Mouse (Mus musculus) left cerebral cortex, postnatal 36 days (tissue): ENCODE measurements around the gene Urah. TPM values are rescaled to one million over a fixed set of nuclear protein-coding genes. Genes with fewer than 3 reads are reported as not detected.

ENCODE experiments used
- DNase-seq, 2 experiments: peaks; one replicate each; pipeline ENCODE4 v3.0.0; 2021 to 2022; ENCODE audit warnings: low spot score in 2 of 2, mixed read lengths in 1 of 2
- intact Hi-C: fragments of 180-260 bp; cut with DNase I; formaldehyde crosslinking; loops from one replicate; pipeline ENCODE4 v1.15.1; 2025
- total RNA-seq, 2 experiments: library from RNA; stranded (reverse); gene quantifications; 2 replicates each; pipeline ENCODE4 v1.2.3; 2021

Gene Urah
- total RNA-seq, 2 experiments from 2014 or later: 2.1 to 8.4 TPM

DNA sequence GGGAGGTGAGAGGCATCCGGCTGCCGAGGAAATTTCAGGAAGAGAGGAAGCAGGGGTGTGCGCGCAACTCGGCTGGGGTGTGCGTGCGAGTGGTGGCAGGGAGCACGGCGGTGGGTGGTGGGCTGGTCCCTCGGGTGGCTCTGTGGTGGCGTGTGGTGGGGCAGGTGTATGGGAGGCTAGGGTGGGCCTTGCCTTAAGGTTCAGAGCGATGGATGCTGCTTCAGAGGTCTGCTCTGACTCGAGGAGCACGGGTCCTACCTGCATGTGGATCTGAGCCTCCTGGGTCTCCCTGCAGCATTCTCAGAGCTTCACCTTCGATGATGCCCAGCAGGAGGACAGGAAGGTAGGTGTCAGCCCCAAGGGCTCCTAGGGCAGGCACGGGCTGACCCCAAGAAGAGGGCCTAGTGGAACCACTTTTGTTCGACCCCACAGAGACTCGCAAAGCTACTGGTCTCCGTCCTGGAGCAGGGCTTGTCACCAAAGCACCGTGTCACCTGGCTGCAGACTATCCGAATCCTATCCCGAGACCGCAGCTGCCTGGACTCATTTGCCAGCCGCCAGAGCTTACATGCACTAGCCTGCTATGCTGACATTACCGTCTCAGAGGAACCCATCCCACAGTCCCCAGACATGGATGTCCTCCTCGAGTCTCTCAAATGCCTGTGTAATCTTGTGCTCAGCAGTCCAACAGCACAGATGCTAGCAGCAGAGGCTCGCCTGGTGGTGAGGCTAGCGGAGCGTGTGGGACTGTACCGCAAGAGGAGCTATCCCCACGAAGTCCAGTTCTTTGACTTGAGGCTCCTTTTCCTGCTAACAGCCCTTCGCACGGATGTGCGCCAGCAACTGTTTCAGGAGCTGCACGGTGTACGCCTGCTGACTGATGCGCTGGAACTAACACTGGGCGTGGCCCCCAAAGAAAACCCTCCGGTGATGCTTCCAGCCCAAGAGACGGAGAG lies 23.0 kb downstream of the Urah start, which contains the start of gene Bet1l:
Bet1l (minus strand) TSS at position 28 of the 956 bp plus-strand sequence.
- DNase-seq: peak; percentile 35 to 40
- intact Hi-C loops: loop anchor here (1.0 to 5.0 kb wide), 2 partner anchors 24 to 204 kb away; partner anchors contain the start of genes B4galnt4 and Sirt3

DNA sequence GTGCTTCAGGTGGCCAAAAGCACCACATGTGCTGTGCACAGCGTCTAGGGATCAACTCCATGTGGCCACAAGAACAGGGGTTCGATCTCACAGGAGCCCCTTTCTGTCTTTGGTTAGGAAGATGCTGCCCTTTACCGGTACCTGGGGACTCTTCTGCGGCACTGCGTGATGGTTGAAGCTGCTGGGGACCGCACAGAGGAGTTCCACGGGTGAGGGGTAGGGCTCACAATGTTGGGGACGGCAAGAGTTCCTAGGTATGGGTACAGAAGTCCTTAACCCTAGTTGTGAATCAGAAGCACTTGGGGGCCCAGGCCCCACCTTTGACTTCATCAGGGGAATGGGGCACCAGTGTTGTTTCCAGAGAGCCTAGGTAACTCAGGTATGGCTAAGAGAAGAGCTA lies 23.9 kb downstream of the Urah start:
- DNase-seq: no peak
- intact Hi-C loops: loop anchor here (5.0 kb wide), 1 partner anchor 204 kb away; the partner anchor contains the start of gene B4galnt4

DNA sequence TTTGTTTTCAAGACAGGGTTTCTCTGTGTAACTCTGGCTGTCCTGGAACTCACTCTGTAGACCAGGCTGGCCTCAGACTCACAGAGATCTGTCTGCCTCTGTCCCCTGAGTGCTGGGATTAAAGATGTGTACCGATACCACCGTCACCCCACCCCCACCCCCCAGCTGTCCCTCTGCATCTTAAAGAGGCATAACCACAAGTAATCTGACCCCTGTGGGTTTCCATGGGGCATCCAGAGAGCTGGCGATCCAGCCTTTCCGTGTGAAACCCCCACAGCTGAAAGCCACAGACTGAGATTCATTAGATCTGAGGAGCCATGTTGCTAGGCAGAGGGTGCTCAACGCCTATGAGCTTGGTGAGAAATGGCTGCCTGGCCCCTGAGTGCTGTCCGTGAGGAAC lies 25.2 kb downstream of the Urah start:
- DNase-seq: no peak
- intact Hi-C loops: loop anchor here (5.0 kb wide), 1 partner anchor 202 kb away; the partner anchor contains the start of gene B4galnt4

DNA sequence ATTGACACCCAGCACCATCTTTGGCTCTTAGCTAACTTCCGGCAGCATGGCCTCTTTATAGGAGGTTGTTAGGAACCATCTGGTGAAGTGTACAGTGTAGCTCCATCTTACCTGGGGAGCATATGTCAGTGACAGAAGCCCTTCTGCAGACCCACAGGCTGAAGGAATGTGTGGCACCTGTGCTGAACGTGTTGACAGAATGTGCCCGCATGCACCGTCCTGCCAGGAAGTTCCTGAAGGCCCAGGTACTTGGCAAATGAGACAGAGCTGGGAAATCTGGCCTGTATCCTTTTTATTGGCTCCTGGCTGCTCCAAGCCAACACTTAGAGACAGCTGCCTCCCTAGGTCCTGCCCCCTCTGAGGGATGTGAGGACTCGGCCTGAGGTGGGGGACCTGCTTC lies 25.9 kb downstream of the Urah start:
- DNase-seq: no peak
- intact Hi-C loops: no loop called here

DNA sequence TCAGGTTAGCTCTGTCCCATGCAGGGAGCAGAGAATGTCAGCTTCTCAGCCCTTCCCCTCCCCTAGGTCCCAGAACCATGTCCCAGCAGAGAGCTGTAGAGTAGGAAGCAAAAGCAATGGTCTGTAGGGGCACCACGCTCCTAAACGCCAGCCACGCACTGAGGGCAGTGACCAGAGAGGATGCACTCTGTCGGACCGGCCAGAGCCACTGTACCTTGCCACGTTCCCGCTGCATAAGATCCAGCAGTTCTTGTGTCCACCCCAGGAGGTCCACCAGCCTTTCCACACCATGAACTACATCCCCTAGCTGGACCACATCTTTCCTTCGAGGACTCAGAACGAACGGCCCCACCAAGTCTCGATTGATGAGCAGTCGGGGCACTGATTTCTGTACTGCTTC lies 29.9 kb downstream of the Urah start:
- intact Hi-C loops: no loop called here
- DNase-seq: no peak

DNA sequence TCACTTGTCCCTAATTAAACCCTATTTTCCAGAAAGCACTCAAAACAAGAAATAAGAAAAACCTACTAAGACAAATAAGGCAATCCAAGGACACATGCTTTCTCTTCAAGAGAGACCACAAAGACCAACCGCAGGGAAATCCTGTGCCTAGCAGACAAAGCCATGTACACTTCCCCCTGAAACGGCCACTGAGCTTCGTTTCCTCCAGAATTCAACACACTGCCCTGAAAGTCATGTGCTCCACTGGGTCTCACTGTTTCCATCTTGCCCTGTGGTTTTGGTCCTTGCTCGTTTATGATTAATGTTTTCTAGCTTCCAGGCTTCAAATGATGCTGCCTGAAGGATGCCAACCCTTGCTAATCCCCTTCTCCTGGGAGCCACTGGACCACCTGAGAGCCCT lies 39.4 kb downstream of the Urah start:
- intact Hi-C loops: no loop called here
- no peak for DNase-seq

DNA sequence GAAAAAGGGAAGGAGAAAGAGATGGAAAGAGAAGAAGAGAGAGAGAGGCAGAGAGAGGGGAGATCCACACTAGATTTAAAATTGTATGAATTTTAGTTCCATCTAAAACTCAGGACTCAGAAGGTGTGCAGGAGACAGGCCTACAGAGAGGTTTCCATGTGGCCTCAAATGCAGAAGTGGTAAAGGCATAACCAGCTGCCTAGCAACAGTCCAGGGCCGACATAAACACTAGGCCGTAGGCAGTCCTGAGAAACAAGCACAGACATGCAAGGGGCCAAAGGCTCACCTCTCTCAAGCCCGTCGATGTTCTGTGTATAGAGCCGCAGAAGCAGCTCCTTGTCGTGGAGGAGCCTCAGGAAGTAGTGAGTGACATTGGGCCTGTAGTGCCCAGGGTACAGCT lies 42.5 kb downstream of the Urah start:
- no peak for DNase-seq
- intact Hi-C loops: no loop called here

DNA sequence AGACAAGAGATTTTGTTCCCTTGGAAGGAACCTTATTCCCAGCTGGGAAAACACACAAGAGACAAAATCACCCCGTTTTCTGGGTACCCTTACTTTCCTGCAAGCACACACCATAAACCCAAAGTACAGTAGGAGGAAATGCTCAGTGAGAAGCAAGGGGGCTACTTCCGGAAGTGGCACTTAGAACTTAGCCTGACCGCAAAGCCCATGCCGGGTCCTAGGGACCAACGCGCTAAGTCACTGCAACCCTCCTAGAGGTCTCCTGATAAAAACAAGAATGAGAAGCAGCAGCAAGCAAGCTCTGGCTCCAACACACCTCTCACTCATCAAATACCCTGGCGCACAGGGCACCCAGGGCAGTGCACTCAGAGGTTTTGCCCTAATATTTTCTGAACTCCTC lies 44.5 kb downstream of the Urah start:
- intact Hi-C loops: no loop called here
- no peak for DNase-seq

DNA sequence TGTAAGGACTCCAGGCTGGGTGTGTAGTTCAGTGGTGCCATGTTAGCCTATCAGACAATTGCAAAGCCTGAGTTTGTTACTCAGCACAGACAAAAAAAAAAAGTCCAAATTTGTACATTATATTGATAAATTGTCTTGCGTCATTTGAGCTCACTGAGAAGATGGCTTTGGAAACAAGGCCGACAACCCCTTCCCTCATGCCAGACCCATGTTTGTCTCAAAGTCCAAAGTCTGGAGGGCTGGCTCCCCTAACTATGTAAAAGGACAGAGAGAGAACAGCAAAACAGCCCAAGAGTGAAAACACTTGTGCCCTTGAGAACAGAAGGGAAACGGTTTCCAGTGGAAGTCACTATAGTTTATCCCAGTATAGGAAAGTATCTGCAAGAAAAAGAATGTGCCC lies 45.6 kb downstream of the Urah start:
- DNase-seq: no peak
- intact Hi-C loops: no loop called here

DNA sequence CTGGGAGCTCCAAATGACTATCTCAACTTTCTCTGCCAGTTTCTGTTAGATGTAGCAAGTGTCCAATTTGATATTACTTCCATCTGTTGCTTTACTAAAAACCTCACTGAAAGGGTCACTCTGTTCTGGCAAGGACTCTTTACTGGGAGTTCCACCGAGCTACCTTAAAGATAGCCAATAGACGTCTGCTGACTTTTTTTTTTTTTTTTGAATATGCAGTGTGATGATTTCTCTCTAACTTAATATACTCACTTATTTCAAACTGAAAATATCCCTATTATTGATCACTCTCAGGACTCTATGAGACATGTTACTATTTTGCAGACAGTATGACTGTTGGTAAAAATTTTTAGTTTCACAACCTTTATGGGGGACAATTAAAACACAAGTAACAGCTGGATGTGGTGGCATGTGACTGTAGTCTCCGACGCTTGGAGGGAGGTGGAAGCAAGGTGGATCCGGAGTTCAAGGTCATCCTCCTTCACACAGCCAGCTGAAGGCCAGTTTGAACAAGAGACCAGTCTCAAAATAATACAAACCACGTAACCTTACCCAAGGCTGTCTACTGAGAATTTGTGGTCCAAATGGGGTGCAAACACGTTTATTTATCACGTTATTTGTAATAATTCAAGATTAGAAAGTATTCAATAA lies 46.2 kb downstream of the Urah start:
- no peak for DNase-seq
- intact Hi-C loops: no loop called here

DNA sequence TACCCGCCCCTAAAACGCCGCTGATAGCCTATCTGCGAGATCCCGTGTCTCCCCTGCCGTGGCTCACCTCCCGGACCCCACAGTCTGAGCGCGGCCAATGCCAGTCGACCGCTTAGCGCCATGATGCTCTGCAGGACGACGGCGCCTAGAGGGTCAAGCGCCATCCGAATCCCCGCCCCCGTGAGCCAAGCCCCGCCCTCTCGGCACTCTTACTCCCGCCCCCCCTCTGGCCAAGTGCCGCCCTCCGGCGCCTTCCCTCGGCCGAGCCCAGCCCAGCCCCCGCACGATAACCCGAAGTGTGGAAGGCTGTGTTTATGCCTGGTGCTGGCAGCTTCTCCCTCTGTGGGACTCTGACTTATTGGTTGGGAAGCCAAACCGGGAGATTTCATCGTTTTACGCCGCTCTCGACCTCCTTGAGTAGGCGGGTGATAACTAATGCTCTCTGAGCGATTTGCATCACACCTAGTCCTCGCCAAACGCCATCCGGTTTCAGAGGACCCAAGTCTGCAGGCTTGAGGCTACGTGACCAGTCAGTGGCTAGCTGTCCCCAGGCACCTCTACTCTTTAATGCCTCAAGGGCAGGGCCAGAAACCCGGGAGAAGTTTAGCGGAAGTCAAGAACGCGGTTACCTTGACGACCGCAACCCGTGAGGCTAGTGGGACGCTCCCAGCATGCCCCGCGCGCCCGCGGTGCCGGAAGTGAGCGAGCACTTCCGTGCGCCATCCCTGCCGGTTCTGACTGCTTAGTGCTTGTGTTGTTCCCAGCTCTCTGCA lies 47.1 kb downstream of the Urah start, which contains the start of the genes Psmd13 and Sirt3:
Psmd13 (plus strand) TSS at position 273 of the 773 bp plus-strand sequence.
Sirt3 (minus strand) TSS at position 614 of the 773 bp plus-strand sequence.
- intact Hi-C loops: loop anchor here (1.0 kb wide), 1 partner anchor 25 kb away; the partner anchor contains the start of gene Bet1l
- peak; percentile 94 to 96 for DNase-seq

DNA sequence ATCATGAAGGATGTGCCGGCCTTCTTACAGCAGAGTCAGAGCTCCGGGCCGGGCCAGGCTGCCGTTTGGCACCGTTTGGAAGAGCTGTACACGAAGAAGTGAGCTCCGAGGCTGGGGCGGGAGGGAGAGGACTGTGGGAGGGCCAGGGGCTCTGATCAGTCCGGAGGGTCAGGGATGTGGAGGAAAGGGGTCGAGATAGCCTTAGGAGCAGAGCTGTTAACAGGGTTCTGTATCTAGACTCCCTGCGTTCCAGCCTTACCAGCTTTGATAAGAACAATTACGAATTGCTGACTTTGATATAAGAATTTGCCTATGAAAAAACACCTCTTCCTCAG lies 47.6 kb downstream of the Urah start:
- intact Hi-C loops: loop anchor here (1.0 kb wide), 1 partner anchor 25 kb away; the partner anchor contains the start of gene Bet1l
- DNase-seq: no peak

Other genes starting within 250 kb of the Urah start
- under 1 TPM; 0.05 to 0.36 TPM for gene Olfr46, start 233.7 kb upstream of the Urah start, total RNA-seq
- gene Olfr61, start 206.0 kb upstream of the Urah start, total RNA-seq: not detected
- gene Olfr53, start 188.6 kb upstream of the Urah start, total RNA-seq: not detected
- gene Olfr539, start 175.1 kb upstream of the Urah start, total RNA-seq: under 1 TPM in 1 of 2 experiments, not detected in 1; 0.07 TPM
- gene Olfr45, start 153.1 kb upstream of the Urah start, total RNA-seq: not detected
- not detected for gene Olfr541, start 137.8 kb upstream of the Urah start, total RNA-seq
- not detected for gene Cyp2e1, start 71.3 kb upstream of the Urah start, total RNA-seq
- gene Syce1, start 47.2 kb upstream of the Urah start, total RNA-seq: under 1 TPM; 0.22 to 0.54 TPM
- gene Zfp941, start 12.8 kb upstream of the Urah start, total RNA-seq: 10 to 100 TPM; 22.2 to 31.0 TPM
- gene Scgb1c1, start 10.5 kb downstream of the Urah start, total RNA-seq: not detected
- gene Odf3, start 12.8 kb downstream of the Urah start, total RNA-seq: not detected
- gene Gm45785, start 21.3 kb downstream of the Urah start, total RNA-seq: 1 to 10 TPM in 1 of 2 experiments, not detected in 1; 2.3 TPM
- 10 to 100 TPM; 68.2 to 68.7 TPM for gene Ric8a, start 21.9 kb downstream of the Urah start, total RNA-seq
- 10 to 100 TPM; 22.5 to 27.3 TPM for gene Bet1l, start 22.6 kb downstream of the Urah start, total RNA-seq
- 100 to 1,000 TPM; 106 to 113 TPM for gene Psmd13, start 47.0 kb downstream of the Urah start, total RNA-seq
- gene Sirt3, start 47.3 kb downstream of the Urah start, total RNA-seq: 10 to 100 TPM; 73.1 to 78.5 TPM
- gene Cox8b, start 65.4 kb downstream of the Urah start, total RNA-seq: not detected
- gene Nlrp6, start 85.9 kb downstream of the Urah start, total RNA-seq: under 1 TPM; 0.47 to 0.54 TPM
- 1 to 10 TPM; 3.3 to 5.8 TPM for gene Pgghg, start 106.4 kb downstream of the Urah start, total RNA-seq
- gene Ifitm5, start 115.3 kb downstream of the Urah start, total RNA-seq: not detected
- gene Gm45717, start 120.9 kb downstream of the Urah start, total RNA-seq: not detected
- 10 to 100 TPM; 12.3 to 14.0 TPM for gene Ifitm2, start 121.0 kb downstream of the Urah start, total RNA-seq
- 1 to 10 TPM; 3.6 to 4.2 TPM for gene Ifitm1, start 132.2 kb downstream of the Urah start, total RNA-seq
- gene Ifitm3, start 175.8 kb downstream of the Urah start, total RNA-seq: 10 to 100 TPM in 1 of 2 experiments, 1 to 10 TPM in 1; 9.6 to 14.3 TPM
- not detected for gene Ifitm6, start 182.9 kb downstream of the Urah start, total RNA-seq
- not detected for gene Gm17387, start 194.1 kb downstream of the Urah start, total RNA-seq
- gene B4galnt4, start 226.1 kb downstream of the Urah start, total RNA-seq: 10 to 100 TPM; 84.4 to 86.3 TPM
- gene Pkp3, start 243.2 kb downstream of the Urah start, total RNA-seq: not detected